Mouse (Mus musculus) common myeloid progenitor, adult 5-6 weeks (primary cell): ENCODE results near the gene Fam171a1. TPM values are rescaled to one million over a fixed set of nuclear protein-coding genes. Genes with fewer than 3 reads are reported as not detected.
"Not testable (repeated sequence)": the region's sequence is repeated elsewhere in the genome, so short reads cannot be mapped to it uniquely, and the experiment has no call there.

Experiments
- ATAC-seq: replicated peaks from 2 replicates; pipeline ENCODE4 v1.8.0; 2016; ENCODE audit warnings: low read depth, mild to moderate bottlenecking, moderate TSS enrichment, inconsistent platforms; ENCODE audit not compliant: poor library complexity, severe bottlenecking
- total RNA-seq: library from RNA; stranded (forward); fragments of 200-1000, 187-1606 nt; gene quantifications from 2 replicates; pipeline ENCODE4 v1.2.3, GENCODE M21; 2017

Fam171a1 gene
- total RNA-seq, 1 experiment from 2014 or later = 8.2 TPM

DNA sequence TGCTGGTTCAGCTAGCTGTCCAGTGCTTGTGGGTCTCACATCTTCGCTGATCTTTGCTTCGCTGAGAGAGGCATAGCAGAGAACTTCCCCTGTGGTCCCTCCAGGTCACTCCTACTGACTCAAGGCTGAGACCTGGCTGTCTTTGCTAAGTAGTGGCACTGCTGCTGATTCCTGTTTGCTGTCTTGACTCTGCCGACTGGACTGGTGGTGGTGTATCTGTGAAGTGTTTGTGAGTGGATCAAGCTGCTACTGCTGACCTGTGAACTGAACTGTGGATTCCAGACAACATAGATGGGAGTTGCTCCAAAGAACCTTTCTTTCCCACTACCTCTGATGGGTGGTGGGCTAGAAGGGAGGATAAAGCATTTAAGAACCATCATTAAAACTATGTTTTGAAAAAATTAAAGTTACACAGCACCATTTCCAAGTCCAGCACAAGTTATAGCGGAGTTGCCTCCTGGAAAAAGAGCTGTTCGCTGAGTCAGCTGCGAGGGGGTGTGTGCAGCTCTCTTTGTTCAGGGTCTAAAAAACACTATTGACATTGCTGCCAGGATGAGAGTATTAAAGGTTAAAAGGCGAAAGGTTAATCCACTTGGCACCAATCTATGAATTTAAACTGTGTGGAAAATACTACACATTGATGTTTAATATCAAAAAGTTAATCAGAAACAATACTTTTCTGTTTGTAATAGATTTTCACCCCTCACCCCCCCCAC is 52.0 kb downstream of the Fam171a1 start:
- no peak for ATAC-seq

DNA sequence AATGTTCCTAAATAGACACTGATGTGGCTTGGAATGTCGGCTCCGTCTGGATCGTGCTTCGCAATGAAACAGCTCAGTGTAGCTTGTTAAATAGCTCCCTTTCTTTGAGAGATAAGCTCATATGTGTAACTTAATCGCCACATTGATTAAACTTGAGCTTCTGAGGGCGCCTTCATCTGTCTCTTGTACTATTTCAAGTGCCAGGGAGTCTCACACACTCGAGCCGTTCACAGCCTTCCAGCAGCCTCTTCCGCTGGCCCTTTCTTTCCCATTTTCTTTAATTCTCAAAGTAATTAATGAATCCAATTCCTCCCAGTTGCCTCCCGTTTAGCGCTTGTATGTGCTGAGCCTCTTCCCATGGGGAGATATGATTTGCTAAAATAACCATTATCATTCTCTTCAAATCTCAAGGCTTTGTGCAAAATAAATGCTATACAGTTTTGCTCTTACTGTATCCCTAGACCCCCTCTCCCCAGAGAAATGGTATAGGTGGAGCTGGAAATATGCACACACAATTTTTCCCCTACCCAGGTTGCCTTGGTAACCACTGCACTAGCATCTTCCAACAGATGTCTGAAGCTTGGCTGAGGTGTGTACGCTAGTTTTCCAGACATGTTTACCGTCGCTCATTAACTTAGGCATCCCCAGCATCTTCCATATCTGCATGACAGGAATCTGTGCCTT is 54.8 kb downstream of the Fam171a1 start:
- no peak for ATAC-seq

DNA sequence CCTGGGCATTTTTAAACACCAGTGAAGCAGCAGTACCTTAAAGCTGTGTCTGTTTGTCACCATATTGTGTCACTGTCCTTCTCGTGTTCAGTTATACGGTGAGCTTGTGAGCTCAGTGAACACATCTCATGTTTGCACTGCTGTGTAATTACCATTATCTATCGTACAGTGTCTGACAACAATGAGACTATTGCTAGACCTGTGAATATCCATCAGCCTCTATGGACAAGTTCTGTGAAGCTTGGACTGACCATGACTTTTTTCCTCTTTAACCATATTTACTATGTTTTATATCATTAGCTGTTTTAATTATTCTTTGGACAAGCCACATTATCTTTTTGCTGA is 55.4 kb downstream of the Fam171a1 start:
- ATAC-seq = no peak

DNA sequence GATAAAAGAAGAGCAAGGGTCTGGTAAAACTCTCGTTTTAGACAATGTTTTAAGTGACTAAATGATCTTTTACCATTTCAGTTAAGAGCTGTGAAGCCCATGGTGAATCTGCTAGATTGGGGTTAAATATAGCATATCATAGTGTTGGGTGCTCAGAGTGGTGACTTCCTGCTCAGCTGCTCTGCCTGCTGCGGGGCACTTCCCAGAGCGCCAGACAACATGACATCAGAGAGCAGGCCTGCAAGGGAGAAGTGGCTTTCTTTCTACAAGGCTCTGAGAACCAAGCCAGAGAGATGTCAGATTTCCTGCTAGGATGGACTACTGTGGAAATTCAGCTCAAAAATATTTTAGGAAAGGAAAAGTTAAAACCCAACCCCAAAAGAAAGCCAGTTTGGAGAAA is 57.8 kb downstream of the Fam171a1 start:
- ATAC-seq = peak; percentile 84

DNA sequence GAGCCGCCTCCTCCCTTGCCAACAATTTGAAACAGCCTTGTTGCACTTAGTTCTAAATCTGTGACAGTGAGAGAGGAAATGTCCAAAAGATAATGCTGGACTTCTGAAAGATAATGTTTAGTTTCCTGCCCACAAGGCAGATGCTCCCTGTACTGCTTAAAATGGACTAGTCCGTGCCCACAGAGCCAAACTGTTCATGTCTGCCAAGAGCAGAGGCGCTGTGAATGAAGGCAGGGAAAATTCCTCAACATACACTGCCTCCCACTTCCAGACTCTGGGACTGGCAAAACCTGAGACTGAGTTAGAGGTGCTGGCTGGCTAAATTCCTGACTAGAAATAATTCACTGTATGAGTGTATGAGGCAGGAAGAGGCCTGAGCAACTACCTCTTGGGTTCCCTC is 58.6 kb downstream of the Fam171a1 start:
- ATAC-seq = 0 out of 2 replicates have a peak, but pooled peaks have one; percentile 20

DNA sequence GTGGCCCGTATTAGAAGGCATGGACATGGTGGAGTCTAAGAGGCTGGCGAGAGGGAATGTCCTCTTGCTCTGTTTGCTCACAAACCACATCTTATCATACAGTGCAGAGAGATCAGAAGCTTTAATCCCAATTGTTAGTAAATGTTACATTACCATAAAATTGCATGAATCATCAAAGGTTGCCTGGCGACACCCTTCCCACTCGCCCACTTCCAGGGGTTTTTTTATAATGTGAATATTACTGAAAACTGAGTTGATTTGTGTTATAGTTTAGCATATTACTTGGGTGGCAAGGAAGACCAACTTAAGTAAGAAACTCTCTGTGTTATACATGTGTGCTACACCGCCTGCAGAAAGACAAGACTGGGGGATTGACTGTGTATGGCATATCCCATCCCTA is 60.9 kb downstream of the Fam171a1 start:
- no peak for ATAC-seq

DNA sequence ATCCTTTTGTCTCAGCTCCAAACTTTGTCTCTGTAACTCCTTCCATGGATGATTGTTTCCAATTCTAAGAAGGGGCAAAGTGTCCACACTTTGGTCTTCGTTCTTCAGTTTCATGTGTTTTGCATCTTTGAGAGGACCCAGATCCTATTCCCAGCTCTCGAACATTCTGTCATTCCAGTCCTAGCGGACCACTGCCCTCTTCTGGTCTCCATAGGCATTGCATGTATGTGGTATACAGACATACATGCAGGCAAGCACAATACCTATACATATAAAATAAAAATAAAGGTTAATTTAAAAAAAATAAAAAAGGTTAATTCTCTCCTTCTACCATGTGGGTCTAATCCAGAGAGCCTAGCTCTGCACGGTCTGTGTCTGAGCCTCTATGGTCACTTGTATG is 62.0 kb downstream of the Fam171a1 start:
- ATAC-seq = not testable (repeated sequence)

DNA sequence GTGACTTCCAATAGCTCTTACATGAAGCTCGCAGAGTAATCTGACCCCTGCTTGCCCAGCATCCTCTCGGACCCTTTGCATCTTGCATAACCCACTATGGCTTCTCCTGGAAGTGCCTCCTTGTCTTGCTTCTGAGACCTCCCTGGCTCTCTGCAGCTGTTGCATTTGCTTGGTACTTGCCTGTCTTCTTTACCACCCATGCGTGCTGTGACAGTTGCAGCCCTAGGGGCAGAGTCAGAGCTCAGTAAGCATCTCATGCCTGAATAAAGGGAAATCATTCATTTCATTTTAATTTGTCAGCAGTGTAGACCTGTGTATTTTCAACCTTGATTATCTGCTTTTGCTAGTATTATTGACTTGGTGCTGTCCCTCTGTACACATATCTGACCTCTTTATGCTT is 62.7 kb downstream of the Fam171a1 start:
- ATAC-seq = no peak

DNA sequence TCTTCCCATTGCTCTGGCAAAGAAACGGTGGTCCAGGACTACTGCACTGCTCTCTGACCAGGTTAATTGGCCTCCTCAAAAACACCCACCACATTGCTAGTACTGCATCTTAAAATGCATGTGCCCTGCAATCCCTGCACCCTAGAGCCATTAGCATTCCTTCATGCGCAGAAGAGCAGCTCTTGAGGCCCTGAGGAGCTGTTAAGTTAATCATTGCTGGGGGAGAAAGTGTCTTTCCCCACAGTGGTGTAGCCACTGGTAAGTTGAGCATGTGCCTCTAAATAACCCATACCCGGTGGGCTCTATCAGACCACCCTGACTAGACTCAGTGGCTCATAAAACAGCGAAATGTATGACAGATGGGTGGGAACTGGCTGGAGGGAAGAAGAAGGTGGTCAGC is 66.5 kb downstream of the Fam171a1 start:
- ATAC-seq = no peak

DNA sequence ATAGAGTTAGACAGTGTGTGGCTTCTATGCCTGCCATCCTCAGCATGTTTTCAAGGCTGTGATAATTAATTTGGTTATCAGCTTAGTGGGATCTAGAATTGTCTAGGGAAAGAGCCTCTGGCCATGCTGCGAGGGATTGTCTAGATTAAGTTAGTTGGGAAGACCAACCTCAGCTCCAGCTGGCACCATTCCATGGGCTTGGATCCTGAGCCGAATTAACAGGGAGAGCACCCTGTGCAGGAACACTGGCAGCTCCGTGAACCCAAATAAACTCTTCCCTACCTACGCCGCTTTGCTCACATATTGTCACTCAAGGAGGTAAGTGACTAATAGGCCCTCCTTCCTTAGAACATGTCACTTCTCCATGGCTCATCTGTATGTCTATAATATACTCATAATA is 69.6 kb downstream of the Fam171a1 start:
- no peak for ATAC-seq

DNA sequence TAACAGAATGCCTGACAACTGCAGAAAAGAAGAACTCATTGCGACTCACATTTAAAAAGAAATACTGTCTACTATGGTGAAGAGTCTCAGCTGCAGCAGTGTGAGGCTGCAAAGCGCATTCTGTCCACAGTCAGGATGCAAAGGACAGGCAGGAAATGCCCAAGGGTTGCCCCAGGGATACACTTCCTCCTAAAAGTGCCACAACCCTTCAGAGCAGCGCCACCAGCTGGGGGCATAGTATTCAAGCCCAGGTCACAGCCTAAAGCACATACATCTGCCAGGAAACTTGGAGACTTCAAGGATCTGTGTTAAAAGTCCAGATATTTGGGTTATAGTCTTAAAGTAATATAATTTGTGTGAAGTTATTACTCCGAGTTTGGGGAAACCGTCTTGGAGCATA is 71.3 kb downstream of the Fam171a1 start:
- ATAC-seq = peak; percentile 72

DNA sequence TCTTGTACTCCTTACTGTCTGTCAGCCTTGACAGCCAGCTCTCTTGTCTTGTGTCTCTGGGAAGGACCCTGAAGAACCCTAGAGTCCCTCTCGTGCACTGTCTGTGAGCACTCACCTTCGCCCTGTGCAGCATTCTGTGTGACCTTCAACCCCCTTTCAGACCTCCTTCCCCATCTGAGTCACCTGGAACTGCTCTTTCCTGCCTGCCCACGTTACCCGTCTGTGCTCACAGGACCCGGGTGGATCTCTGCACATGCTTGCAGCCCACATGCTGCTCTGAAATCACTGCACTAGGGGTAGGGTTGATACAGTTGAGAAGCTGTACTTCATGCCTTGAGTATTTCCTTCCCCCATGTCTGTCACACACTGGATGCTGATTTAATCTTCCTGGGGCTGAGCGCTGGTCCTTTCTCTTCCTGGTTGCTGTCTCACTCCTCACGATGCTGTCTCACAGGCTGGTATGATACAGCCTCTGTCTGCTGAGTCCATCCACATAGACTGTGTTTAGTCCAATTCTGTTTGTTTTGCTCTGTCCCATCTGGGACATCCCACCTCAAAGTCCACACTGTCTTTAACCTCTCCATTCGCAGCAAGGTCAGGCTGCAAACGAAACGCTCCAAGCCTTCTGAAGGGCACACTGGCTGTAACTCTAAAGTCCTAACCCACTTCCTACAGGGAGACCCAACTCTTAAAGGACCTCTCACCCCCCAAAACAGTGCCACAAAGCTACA is 74.9 kb downstream of the Fam171a1 start:
- ATAC-seq = no peak

DNA sequence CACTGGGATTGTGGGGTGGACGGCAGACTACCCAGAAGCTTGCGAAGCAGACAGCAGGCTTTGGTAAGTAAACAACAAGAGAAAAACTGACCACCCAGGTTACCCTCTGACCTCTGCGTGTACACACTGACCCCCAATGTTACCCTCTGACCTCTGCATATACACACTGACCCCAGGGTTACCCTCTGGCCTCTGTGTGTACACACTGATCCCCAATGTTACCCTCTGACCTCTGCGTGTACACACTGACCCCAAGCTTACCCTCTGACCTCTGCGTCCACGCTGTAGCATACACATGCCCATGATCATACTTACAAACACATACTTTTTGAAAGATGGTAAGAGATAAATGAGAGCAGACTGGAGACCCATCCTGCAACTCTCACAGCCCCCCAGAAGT is 77.1 kb downstream of the Fam171a1 start:
- ATAC-seq = no peak

DNA sequence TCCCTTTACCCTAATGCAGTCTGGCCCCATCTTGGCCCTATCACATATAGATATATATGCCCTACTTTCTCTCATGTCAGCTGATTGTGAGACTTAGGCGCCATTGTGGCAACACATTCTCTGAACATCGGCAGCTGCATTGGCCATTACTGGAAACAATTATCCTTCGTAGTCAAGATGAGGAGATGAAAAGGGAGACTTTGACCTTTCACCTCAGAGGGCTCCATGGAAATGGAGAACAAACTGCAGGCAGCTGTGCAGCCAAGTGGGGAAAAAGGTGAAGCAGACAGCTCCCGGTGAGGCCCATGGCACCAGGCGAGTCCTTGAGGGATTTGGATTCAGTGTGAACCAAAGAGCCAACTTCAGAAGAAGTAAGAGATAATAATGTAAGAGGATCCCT is 81.5 kb downstream of the Fam171a1 start:
- ATAC-seq = no peak

DNA sequence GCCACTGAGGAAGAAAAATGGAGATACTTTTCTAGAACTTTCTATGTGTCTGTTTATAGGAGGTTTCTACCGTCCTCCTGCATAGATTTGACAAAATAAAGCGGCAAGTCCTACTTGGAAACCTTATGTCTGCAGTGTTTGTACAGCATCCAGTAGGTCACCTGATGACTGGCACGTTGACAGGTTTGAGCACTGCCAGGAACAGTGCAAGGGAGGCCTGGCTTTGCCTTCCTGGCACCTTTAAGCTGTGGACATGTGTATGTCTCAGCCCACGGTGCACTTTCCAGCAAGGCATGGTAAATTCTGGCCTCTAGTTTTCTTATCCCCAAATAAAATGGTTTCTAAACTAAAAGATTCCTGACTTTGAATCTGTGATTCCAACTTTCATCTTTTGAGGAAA is 86.4 kb downstream of the Fam171a1 start:
- ATAC-seq = no peak

DNA sequence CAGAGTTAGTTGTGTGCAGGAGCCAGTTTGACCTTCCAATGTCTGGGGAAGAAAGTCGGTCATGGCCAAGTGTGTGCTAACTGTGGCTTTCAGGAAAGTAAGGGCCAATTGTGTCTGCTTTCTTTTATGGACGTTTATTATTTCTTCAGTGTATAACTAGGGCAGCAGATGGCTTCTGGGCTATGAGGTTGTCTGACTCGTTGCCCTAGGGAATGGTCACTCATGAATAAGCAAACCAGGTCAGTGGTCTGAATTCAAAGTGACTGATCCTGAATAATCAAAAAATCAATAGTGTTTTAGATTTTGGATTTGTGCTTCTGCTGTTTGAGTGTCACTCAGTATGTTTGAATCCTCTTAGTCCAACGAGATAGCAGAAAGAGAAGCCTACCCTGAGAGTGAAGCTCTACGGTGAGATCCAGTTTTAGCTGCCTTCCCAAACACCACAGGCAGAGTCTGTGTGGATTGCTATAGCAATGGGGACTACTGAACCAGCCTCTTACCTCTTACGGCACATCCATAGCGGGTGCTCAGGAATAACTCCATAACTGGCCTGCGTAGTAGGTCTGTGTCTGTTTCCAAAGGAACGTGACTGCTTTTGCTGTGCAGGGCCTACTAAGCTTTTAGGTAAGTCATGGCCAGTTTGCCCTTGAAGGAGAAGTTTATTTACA is 93.1 kb downstream of the Fam171a1 start:
- ATAC-seq = no peak

DNA sequence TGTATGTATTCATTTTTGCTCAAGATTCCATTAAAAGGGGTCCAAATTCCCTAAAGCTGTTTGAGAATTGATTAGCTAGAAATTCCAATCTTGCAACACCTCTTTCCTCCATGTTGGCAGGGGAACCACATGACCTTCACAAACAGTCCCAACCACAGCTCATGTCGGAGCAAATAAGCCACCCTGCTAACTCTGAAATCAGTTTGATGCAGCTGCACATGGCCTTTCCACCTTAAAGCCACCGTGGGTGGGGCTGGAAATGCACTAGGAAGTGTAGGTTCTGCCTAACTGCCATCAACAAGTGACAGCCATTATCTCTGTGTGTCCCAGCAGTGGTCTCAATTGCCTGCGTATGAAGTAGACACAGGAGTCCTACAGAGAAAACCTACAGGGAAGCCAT is 101.5 kb downstream of the Fam171a1 start:
- no peak for ATAC-seq

DNA sequence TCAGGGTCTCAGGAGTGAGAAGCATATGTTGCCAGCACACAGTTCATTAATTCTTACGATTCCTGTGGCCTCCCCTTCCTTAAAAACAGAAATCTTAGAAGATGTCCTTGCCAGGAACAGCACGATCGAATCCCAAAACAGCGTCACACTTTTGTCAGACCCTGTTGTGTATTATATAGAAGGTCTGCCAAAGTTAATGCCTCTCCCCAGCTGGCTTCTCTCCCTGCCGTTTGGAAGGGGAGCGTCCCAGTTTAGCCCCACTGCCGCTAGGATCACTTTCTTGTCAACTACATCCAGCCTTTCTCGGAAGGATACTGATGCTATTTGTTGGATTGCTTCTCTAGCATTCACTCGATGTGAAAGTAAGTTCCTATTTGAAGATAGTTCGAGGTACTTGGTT is 102.6 kb downstream of the Fam171a1 start:
- no peak for ATAC-seq

DNA sequence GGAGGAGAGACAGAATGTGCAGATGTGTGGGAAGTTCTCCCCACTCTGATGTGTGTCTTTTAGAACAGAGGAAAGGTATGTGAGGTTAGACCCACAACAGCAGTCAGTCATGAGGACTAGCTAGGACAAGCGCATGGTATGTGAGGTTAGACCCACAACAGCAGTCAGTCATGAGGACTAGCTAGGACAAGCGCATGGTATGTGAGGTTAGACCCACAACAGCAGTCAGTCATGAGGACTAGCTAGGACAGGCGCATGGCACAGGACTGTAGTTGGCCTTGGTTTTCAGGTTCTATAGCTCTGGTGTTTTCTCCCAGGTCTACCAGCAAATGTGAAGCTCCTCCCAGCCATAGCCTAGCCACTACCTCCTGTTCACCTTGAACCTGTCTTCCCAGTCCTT is 103.6 kb downstream of the Fam171a1 start:
- ATAC-seq = not testable (repeated sequence)

DNA sequence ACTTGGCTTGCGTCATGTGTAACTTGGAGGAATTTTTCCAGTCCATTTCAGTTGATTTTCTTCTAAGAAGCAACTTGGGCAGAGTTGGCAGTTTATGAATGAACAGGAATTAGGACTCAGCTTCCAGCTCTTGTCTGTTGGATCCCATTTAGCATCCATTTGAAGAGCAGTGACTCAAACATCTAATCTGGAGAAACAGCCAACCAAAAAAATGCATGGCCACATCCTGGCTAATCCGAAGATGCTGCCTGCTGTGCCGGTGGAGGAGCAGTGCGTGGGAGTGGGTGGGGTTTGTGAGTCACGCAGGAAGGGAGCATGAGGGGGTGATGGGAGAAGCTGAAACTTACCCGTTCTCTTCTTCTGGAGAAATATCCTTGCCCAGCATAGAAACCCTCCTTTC is 104.2 kb downstream of the Fam171a1 start:
- no peak for ATAC-seq

DNA sequence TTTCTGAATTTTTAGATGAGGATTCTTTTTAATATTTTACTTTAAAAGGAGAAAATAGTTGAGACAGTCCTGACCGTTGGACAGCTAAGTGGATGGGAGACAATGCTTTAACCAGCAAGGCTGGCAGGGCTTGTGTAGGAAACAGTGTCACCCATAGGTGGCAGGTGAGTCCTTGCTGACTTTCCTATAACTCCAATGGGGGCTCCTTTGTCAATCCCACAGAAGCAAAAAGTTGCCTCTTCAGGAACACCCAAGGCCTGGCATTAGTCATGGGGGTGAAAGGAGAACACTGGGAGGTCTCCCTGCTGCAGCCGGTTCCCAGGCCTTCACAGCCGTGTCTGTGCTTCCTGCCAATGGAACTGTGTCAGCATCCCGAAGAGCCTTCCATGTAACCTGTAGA is 114.5 kb downstream of the Fam171a1 start:
- peak; percentile 71 for ATAC-seq
